Comparison of ENCODE assay signal across 13 mouse cellular contexts in the genomic region with DNA sequence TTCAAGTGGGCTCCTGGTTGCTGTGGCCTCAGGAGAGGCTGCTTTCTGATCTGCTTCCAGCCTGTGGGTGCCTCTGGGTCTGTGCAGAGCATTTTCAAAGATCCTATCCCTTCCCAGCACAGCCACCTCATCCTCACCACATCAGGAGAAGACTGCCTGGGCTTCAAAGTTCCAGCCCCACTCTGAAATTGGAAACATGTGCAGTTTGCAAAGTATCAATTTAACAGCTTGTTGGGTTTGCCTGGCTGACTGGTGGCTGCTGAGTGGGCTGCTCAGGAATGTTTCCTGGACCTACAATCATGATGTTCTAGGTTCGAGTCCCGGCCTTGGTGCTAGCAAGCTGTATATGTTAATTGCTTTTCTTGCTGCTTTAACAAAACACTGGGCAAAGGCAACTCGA.
"Had no signal": no experiment of that assay in that cellular context is flagged by ENCODE, and none has a peak within 500 bp of the region (broad histone marks: within the 10 kb centered on the region; RNA-seq: fewer than 3 reads in every experiment).

No protein-coding gene starts in this region.

- H3K4me1 ChIP-seq: liver, embryonic 12.5 days; lung, embryonic 15.5 days; midbrain, embryonic 12.5 days; neural tube, embryonic 13.5 days; stomach, embryonic 15.5 days had no signal

- H3K27me3 ChIP-seq: limb, embryonic 15.5 days; liver, embryonic 12.5 days; lung, embryonic 15.5 days; midbrain, embryonic 12.5 days; neural tube, embryonic 13.5 days; stomach, embryonic 15.5 days had no signal

- H3K27ac ChIP-seq: layer of hippocampus, adult 2 months; limb, embryonic 15.5 days; liver, embryonic 12.5 days; lung, embryonic 15.5 days; midbrain, embryonic 12.5 days; neural tube, embryonic 13.5 days; stomach, embryonic 15.5 days had no signal

- H3K36me3 ChIP-seq: limb, embryonic 15.5 days; liver, embryonic 12.5 days; lung, embryonic 15.5 days; midbrain, embryonic 12.5 days; neural tube, embryonic 13.5 days; stomach, embryonic 15.5 days had no signal

- H3K4me3 ChIP-seq: layer of hippocampus, adult 2 months; limb, embryonic 15.5 days; liver, embryonic 12.5 days; lung, embryonic 15.5 days; midbrain, embryonic 12.5 days; neural tube, embryonic 13.5 days; stomach, embryonic 15.5 days had no signal

- H3K9ac ChIP-seq: limb, embryonic 15.5 days; liver, embryonic 12.5 days; lung, embryonic 15.5 days; midbrain, embryonic 12.5 days; neural tube, embryonic 13.5 days; stomach, embryonic 15.5 days had no signal

- ATAC-seq: liver, embryonic 12.5 days; midbrain, embryonic 16.5 days had no signal

- DNase-seq: kidney, postnatal 10 days; kidney, postnatal 4 days; lung, postnatal 14 days; right cerebral cortex, postnatal 14 days; thymus, postnatal 36 days had no signal

- H3K4me2 ChIP-seq: limb, embryonic 15.5 days; liver, embryonic 12.5 days; lung, embryonic 15.5 days; midbrain, embryonic 12.5 days; neural tube, embryonic 13.5 days; stomach, embryonic 15.5 days had no signal

- H3K9me3 ChIP-seq: limb, embryonic 15.5 days; liver, embryonic 12.5 days; lung, embryonic 15.5 days; midbrain, embryonic 12.5 days; neural tube, embryonic 13.5 days; stomach, embryonic 15.5 days had no signal
